Mouse (Mus musculus): Measurements from ENCODE around the gene Akr1c19. TPM values are rescaled to one million over a fixed set of nuclear protein-coding genes. Genes with fewer than 3 reads are reported as not detected.
A peak's percentile ranks its signal among the peaks of the same experiment; 100 is the strongest.
"Not testable (repeated sequence)": the region's sequence is repeated elsewhere in the genome, so short reads cannot be mapped to it uniquely, and the experiment has no call there.

Akr1c19 gene
- polyA plus RNA-seq, 1 experiment, result 1.3 TPM

- Histone ChIP-seq H3K4me3 (replicated peaks; ENCODE audit: extremely low read depth, low read depth, low read length) (no peak overlapping the region), H3K4me1 (ENCODE audit: control insufficient read depth, insufficient read depth, low read length) (no peaks in the 10 kb centered on the region)
- WGBS, result 68% methylated on average over 3 of the region's 3 CpGs
- no peak for TF ChIP-seq POLR2A (IDR thresholded peaks at IDR 0.05; ENCODE audit: borderline replicate concordance, extremely low read depth, low read depth, low read length)
- no peak for TF ChIP-seq CTCF (IDR thresholded peaks at IDR 0.05; ENCODE audit: insufficient read depth, low read length)
- no peak for DNase-seq
Observed at GRCm38 (mm10) chr13:4212309-4212708, 16.2 kb upstream of the Akr1c19 start.

- DNase-seq; H3K4me3 ChIP-seq (replicated peaks; ENCODE audit: extremely low read depth, low read depth, low read length); H3K4me1 ChIP-seq (ENCODE audit: control insufficient read depth, insufficient read depth, low read length): not testable (repeated sequence)
- 84% methylated on average over 1 of the region's 1 CpGs for WGBS
Observed at GRCm38 (mm10) chr13:4215496-4215895, 13.0 kb upstream of the Akr1c19 start.

GRCm38 (mm10) chr13:4230841-4231623, 2.5 kb downstream of the Akr1c19 start:
- Histone ChIP-seq H3K4me1 (ENCODE audit: control insufficient read depth, insufficient read depth, low read length) (no peaks in the 10 kb centered on the region), H3K4me3 (replicated peaks; ENCODE audit: extremely low read depth, low read depth, low read length) (no peak overlapping the region)
- TF ChIP-seq CTCF (IDR thresholded peaks at IDR 0.05; ENCODE audit: insufficient read depth, low read length), result no peak
- TF ChIP-seq POLR2A (IDR thresholded peaks at IDR 0.05; ENCODE audit: borderline replicate concordance, extremely low read depth, low read depth, low read length), result no peak
- WGBS, result 84% methylated on average over 8 of the region's 8 CpGs
- no peak for DNase-seq

- H3K4me3 ChIP-seq (replicated peaks; ENCODE audit: extremely low read depth, low read depth, low read length), result no peak overlapping the region
- no peak for DNase-seq
- no peaks in the 10 kb centered on the region for H3K4me1 ChIP-seq (ENCODE audit: control insufficient read depth, insufficient read depth, low read length)
- TF ChIP-seq CTCF (IDR thresholded peaks at IDR 0.05; ENCODE audit: insufficient read depth, low read length) (no peak), POLR2A (IDR thresholded peaks at IDR 0.05; ENCODE audit: borderline replicate concordance, extremely low read depth, low read depth, low read length) (no peak)
- WGBS, result 69% methylated on average over 1 of the region's 1 CpGs
Observed at GRCm38 (mm10) chr13:4233135-4233534, 4.6 kb downstream of the Akr1c19 start.

GRCm38 (mm10) chr13:4233536-4234172, 5.2 kb downstream of the Akr1c19 start:
- no peak overlapping the region for H3K4me3 ChIP-seq (replicated peaks; ENCODE audit: extremely low read depth, low read depth, low read length)
- DNase-seq, result no peak
- 53% methylated on average over 3 of the region's 3 CpGs for WGBS

GRCm38 (mm10) chr13:4244861-4245559, 16.5 kb downstream of the Akr1c19 start:
- peak; percentile 26 for DNase-seq
- WGBS, result 10% methylated on average over 13 of the region's 13 CpGs
- no peaks in the 10 kb centered on the region for H3K4me1 ChIP-seq (ENCODE audit: control insufficient read depth, insufficient read depth, low read length)
- TF ChIP-seq CTCF (IDR thresholded peaks at IDR 0.05; ENCODE audit: insufficient read depth, low read length) (no peak), POLR2A (IDR thresholded peaks at IDR 0.05; ENCODE audit: borderline replicate concordance, extremely low read depth, low read depth, low read length) (no peak)
- no peak overlapping the region for H3K4me3 ChIP-seq (replicated peaks; ENCODE audit: extremely low read depth, low read depth, low read length)

More at GRCm38 (mm10) chr13:4233536-4234172, 5.2 kb downstream of the Akr1c19 start:
- no peaks in the 10 kb centered on the region for H3K4me1 ChIP-seq (ENCODE audit: control insufficient read depth, insufficient read depth, low read length)
- TF ChIP-seq CTCF (IDR thresholded peaks at IDR 0.05; ENCODE audit: insufficient read depth, low read length) (no peak), POLR2A (IDR thresholded peaks at IDR 0.05; ENCODE audit: borderline replicate concordance, extremely low read depth, low read depth, low read length) (no peak)

GRCm38 (mm10) chr13:4249347-4249746, 20.8 kb downstream of the Akr1c19 start:
- no peak for TF ChIP-seq POLR2A (IDR thresholded peaks at IDR 0.05; ENCODE audit: borderline replicate concordance, extremely low read depth, low read depth, low read length)
- no peak for TF ChIP-seq CTCF (IDR thresholded peaks at IDR 0.05; ENCODE audit: insufficient read depth, low read length)
- Histone ChIP-seq H3K4me3 (replicated peaks; ENCODE audit: extremely low read depth, low read depth, low read length) (no peak overlapping the region), H3K4me1 (ENCODE audit: control insufficient read depth, insufficient read depth, low read length) (no peaks in the 10 kb centered on the region)
- WGBS, result 78% methylated on average over 3 of the region's 3 CpGs
- no peak for DNase-seq

- H3K4me1 ChIP-seq (ENCODE audit: control insufficient read depth, insufficient read depth, low read length); H3K4me3 ChIP-seq (replicated peaks; ENCODE audit: extremely low read depth, low read depth, low read length); DNase-seq: not testable (repeated sequence)
Observed at GRCm38 (mm10) chr13:4256894-4257293, 28.4 kb downstream of the Akr1c19 start.

- no peak overlapping the region for H3K4me3 ChIP-seq (replicated peaks; ENCODE audit: extremely low read depth, low read depth, low read length)
- TF ChIP-seq POLR2A (IDR thresholded peaks at IDR 0.05; ENCODE audit: borderline replicate concordance, extremely low read depth, low read depth, low read length) (no peak), CTCF (IDR thresholded peaks at IDR 0.05; ENCODE audit: insufficient read depth, low read length) (no peak)
- 71% methylated on average over 6 of the region's 6 CpGs for WGBS
- DNase-seq, result no peak
- no peaks in the 10 kb centered on the region for H3K4me1 ChIP-seq (ENCODE audit: control insufficient read depth, insufficient read depth, low read length)
Observed at GRCm38 (mm10) chr13:4257349-4257748, 28.8 kb downstream of the Akr1c19 start.

- no peaks in the 10 kb centered on the region for H3K4me1 ChIP-seq (ENCODE audit: control insufficient read depth, insufficient read depth, low read length)
- no peak for DNase-seq
- no peak overlapping the region for H3K4me3 ChIP-seq (replicated peaks; ENCODE audit: extremely low read depth, low read depth, low read length)
- WGBS, result 76% methylated on average over 3 of the region's 3 CpGs
- no peak for TF ChIP-seq POLR2A (IDR thresholded peaks at IDR 0.05; ENCODE audit: borderline replicate concordance, extremely low read depth, low read depth, low read length)
- no peak for TF ChIP-seq CTCF (IDR thresholded peaks at IDR 0.05; ENCODE audit: insufficient read depth, low read length)
Observed at GRCm38 (mm10) chr13:4264612-4265011, 36.1 kb downstream of the Akr1c19 start.
